Mouse (Mus musculus): Measurements from ENCODE around the gene Aebp2.

DNA sequence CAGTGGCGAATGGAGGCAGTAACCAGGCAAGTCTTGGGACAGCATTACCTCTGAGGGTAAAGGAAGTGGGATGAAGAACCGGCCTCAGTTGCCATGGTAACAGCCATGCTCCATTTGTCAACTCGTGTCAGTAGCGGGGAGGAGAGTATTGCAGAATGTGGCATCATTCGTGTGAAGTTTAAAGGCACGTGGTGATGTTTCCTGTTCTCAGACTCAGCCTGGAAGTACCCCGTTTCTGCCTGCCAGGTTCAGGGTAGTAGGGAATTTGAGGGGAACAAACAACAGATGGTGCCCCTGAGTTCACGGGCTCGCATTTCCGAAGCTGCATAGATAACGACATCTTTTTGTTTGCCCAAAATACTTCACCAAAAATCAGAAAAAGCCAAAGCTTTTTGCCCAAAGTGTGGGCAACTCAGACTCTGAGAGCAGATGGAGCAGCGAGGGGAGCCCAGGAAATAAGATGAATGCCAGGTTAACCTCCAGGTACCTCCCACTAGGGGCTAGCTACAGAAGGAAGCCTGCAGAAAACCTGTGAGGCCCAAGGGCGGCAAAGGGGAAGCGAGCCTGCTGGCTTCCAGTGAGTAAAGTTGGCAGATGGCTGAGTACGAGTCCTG, 56.3 kb downstream of the Aebp2 start:
- peak; percentile 6; the same call in 1 of the 2 replicates for TF ChIP-seq CTCF (IDR thresholded peaks at IDR 0.05; ENCODE audit: borderline replicate concordance, insufficient read depth, low read depth, low read length)
- TF ChIP-seq POLR2A (IDR thresholded peaks at IDR 0.05; ENCODE audit: borderline replicate concordance, insufficient read depth, low read length): no peak
